Mouse (Mus musculus) stomach, embryonic 16.5 days (tissue): ENCODE measurements around the gene Emp2. TPM values are rescaled to one million over a fixed set of nuclear protein-coding genes. Genes with fewer than 3 reads are reported as not detected.

Experiments
- ATAC-seq: fragments of 200-750 bp; cut with Nextera tagmentation; 2 replicates; pipeline ENCODE4 v1.8.0; 2017; ENCODE audit warnings: moderate number of reproducible peaks, moderate TSS enrichment; ENCODE audit not compliant: insufficient read depth, low FRiP score
- H3K27ac ChIP-seq: fragments of 300-500 bp; sonication (generic); 2 replicates; pipeline ENCODE4 v1.5.1; 2014; ENCODE audit warnings: low read length
- H3K27me3 ChIP-seq: fragments of 300-500 bp; sonication (generic); 2 replicates; pipeline ENCODE4 v1.6.1; 2014; ENCODE audit warnings: low read length, control low read depth, mixed read lengths; ENCODE audit not compliant: control insufficient read depth, insufficient read depth
- H3K36me3 ChIP-seq: fragments of 300-500 bp; sonication (generic); 2 replicates; pipeline ENCODE4 v1.6.1; 2014; ENCODE audit warnings: low read length; ENCODE audit not compliant: control insufficient read depth, insufficient read depth
- H3K4me1 ChIP-seq: fragments of 300-500 bp; sonication (generic); 2 replicates; pipeline ENCODE4 v1.6.1; 2014; ENCODE audit warnings: low read length, control low read depth, mixed read lengths; ENCODE audit not compliant: control insufficient read depth, insufficient read depth
- H3K4me2 ChIP-seq: fragments of 300-500 bp; sonication (generic); 2 replicates; pipeline ENCODE4 v1.6.1; 2014; ENCODE audit warnings: low read depth, low read length, mixed read lengths
- H3K4me3 ChIP-seq: fragments of 300-500 bp; sonication (generic); replicated peaks from 2 replicates; pipeline ENCODE4 v1.5.1; 2014; ENCODE audit warnings: mild to moderate bottlenecking, low read length
- H3K9ac ChIP-seq: fragments of 300-500 bp; sonication (generic); 2 replicates; pipeline ENCODE4 v1.6.1; 2014; ENCODE audit warnings: low read length
- H3K9me3 ChIP-seq: fragments of 300-500 bp; sonication (generic); replicated peaks from 2 replicates; pipeline ENCODE4 v1.6.1; 2016; ENCODE audit warnings: low read length, control low read depth; ENCODE audit not compliant: control insufficient read depth
- whole genome bisulfite sequencing: fragments of 180-500 bp; shearing (Covaris S2); extraction: QIAGEN DNeasy Blood & Tissue Kit; methylation state at CpG from one replicate; pipeline ENCODE4 v1.1.7; 2014; 5-methylcytosine and 5-hydroxymethylcytosine counted together
- polyA plus RNA-seq: library from polyadenylated mRNA; unstranded; fragments of >200 nt; fragmentation: Nextera tagmentation; extraction: Ambion mirVana; gene quantifications from 2 replicates; pipeline ENCODE4 v1.2.1, GENCODE M21; 2015

Gene Emp2
- polyA plus RNA-seq, 1 experiment from 2014 or later: 83.5 TPM

- Histone ChIP-seq H3K9me3 (no peaks in the 10 kb centered on the region), H3K27ac (no peak overlapping the region; the same call in 1 of the 2 replicates), H3K4me1 (0 out of 2 replicates have a peak, but pooled peaks cover 4% of the 10 kb centered on the region), H3K4me2 (no peak overlapping the region), H3K4me3 (no peak overlapping the region), H3K9ac (no peak overlapping the region), H3K27me3 (no peaks in the 10 kb centered on the region), H3K36me3 (no peaks in the 10 kb centered on the region)
- ATAC-seq: no peak
- 59% methylated on average over 4 of the region's 4 CpGs for WGBS
Measured at GRCm38 (mm10) chr16:10341110-10341509, 27.3 kb upstream of the Emp2 start.

- Histone ChIP-seq H3K36me3 (no peaks in the 10 kb centered on the region), H3K4me2 (no peak overlapping the region), H3K4me1 (0 out of 2 replicates have a peak, but pooled peaks cover 6% of the 10 kb centered on the region), H3K27me3 (no peaks in the 10 kb centered on the region), H3K4me3 (no peak overlapping the region), H3K27ac (no peak overlapping the region), H3K9ac (no peak overlapping the region), H3K9me3 (no peaks in the 10 kb centered on the region)
- ATAC-seq: no peak
- 92% methylated on average over 10 of the region's 10 CpGs for WGBS
Measured at GRCm38 (mm10) chr16:10339930-10340329, 26.2 kb upstream of the Emp2 start.

- Histone ChIP-seq H3K27ac (peak overlapping the region; percentile 30; the same call in 1 of the 2 replicates), H3K4me2 (no peak overlapping the region), H3K4me1 (0 out of 2 replicates have a peak, but pooled peaks cover 6% of the 10 kb centered on the region), H3K9me3 (no peaks in the 10 kb centered on the region), H3K27me3 (no peaks in the 10 kb centered on the region), H3K36me3 (no peaks in the 10 kb centered on the region), H3K4me3 (no peak overlapping the region), H3K9ac (no peak overlapping the region)
- ATAC-seq: no peak
- WGBS: 81% methylated on average over 5 of the region's 5 CpGs
Measured at GRCm38 (mm10) chr16:10338601-10339000, 24.8 kb upstream of the Emp2 start.

- Histone ChIP-seq H3K27ac (peak overlapping the region; percentile 30; the same call in 1 of the 2 replicates), H3K36me3 (no peaks in the 10 kb centered on the region), H3K9ac (0 out of 2 replicates have a peak overlapping the region, but pooled peaks have one; percentile 4), H3K27me3 (no peaks in the 10 kb centered on the region), H3K9me3 (no peaks in the 10 kb centered on the region), H3K4me2 (no peak overlapping the region), H3K4me3 (no peak overlapping the region), H3K4me1 (0 out of 2 replicates have a peak, but pooled peaks cover 6% of the 10 kb centered on the region)
- WGBS: 69% methylated on average over 13 of the region's 13 CpGs
- ATAC-seq: no peak; the same call in 1 of the 2 replicates
Measured at GRCm38 (mm10) chr16:10337422-10338197, 23.8 kb upstream of the Emp2 start.

- ATAC-seq: no peak
Measured at GRCm38 (mm10) chr16:10336454-10337421, 23.0 kb upstream of the Emp2 start.

GRCm38 (mm10) chr16:10335953-10336352 lies 22.2 kb upstream of the Emp2 start:
- Histone ChIP-seq H3K9me3 (no peaks in the 10 kb centered on the region), H3K27ac (peak overlapping the region; percentile 32), H3K4me1 (peaks cover 9% of the 10 kb centered on the region; the same call in 1 of the 2 replicates), H3K9ac (no peak overlapping the region), H3K4me2 (no peak overlapping the region), H3K27me3 (no peaks in the 10 kb centered on the region), H3K36me3 (no peaks in the 10 kb centered on the region), H3K4me3 (no peak overlapping the region)
- ATAC-seq: no peak
- WGBS: 75% methylated on average over 2 of the region's 2 CpGs

More at GRCm38 (mm10) chr16:10336454-10337421, 23.0 kb upstream of the Emp2 start:
- no peak overlapping the region for H3K4me2 ChIP-seq
- H3K36me3 ChIP-seq: no peaks in the 10 kb centered on the region
- H3K27ac ChIP-seq: peak overlapping the region; percentile 32
- H3K4me1 ChIP-seq: 0 out of 2 replicates have a peak, but pooled peaks cover 6% of the 10 kb centered on the region
- WGBS: 87% methylated on average over 19 of the region's 19 CpGs
- H3K4me3 ChIP-seq: no peak overlapping the region
- H3K9ac ChIP-seq: no peak overlapping the region
- no peaks in the 10 kb centered on the region for H3K9me3 ChIP-seq
- no peaks in the 10 kb centered on the region for H3K27me3 ChIP-seq

- H3K4me2 ChIP-seq: no peak overlapping the region
- H3K9me3 ChIP-seq: no peaks in the 10 kb centered on the region
- ATAC-seq: no peak
- no peak overlapping the region for H3K27ac ChIP-seq
- peaks cover 7% of the 10 kb centered on the region; the same call in 1 of the 2 replicates for H3K4me1 ChIP-seq
- no peaks in the 10 kb centered on the region for H3K27me3 ChIP-seq
- no peak overlapping the region for H3K9ac ChIP-seq
- no peak overlapping the region for H3K4me3 ChIP-seq
- no peaks in the 10 kb centered on the region for H3K36me3 ChIP-seq
- WGBS: 20% methylated on average over 7 of the region's 7 CpGs
Measured at GRCm38 (mm10) chr16:10332732-10333131, 19.0 kb upstream of the Emp2 start.

- Histone ChIP-seq H3K4me3 (no peak overlapping the region), H3K4me2 (0 out of 2 replicates have a peak overlapping the region, but pooled peaks have one; percentile 6), H3K27me3 (no peaks in the 10 kb centered on the region), H3K36me3 (no peaks in the 10 kb centered on the region), H3K4me1 (peaks cover 7% of the 10 kb centered on the region; the same call in 1 of the 2 replicates), H3K9me3 (no peaks in the 10 kb centered on the region), H3K9ac (0 out of 2 replicates have a peak overlapping the region, but pooled peaks have one; percentile 15), H3K27ac (peak overlapping the region; percentile 83)
- WGBS: 62% methylated on average over 12 of the region's 12 CpGs
- ATAC-seq: peak; percentile 56; the same call in 1 of the 2 replicates
Measured at GRCm38 (mm10) chr16:10330586-10331495, 17.1 kb upstream of the Emp2 start.
